Comparison of ENCODE assay signal across 8 mouse cellular contexts in genomic region chr5:105620505-105621116, GRCm38 (mm10).
DNase-seq lines count a peak whose midpoint lies in the region; ATAC-seq and TF ChIP-seq lines count a peak whose summit lies in the region.

No protein-coding gene starts in this region.

- no peaks in the 10 kb centered on the region for H3K9me3 ChIP-seq in liver, embryonic 12.5 days (replicated peaks)
- H3K9me3 ChIP-seq in liver, embryonic 11.5 days (ENCODE audit: control insufficient read depth, low read length) = no peaks in the 10 kb centered on the region
- H3K9me3 ChIP-seq in midbrain, embryonic 10.5 days (replicated peaks) = 0 out of 2 replicates have a peak, but pooled peaks cover 3% of the 10 kb centered on the region

- H3K9ac ChIP-seq in liver, embryonic 12.5 days = no peak overlapping the region
- H3K9ac ChIP-seq in liver, embryonic 11.5 days (ENCODE audit: low read depth, low read length) = no peak overlapping the region

- ATAC-seq in liver, embryonic 12.5 days = no peak
- no peak for ATAC-seq in liver, embryonic 11.5 days (replicated peaks; ENCODE audit: low FRiP score)
- no peak for ATAC-seq in cerebellum, adult (ENCODE audit: insufficient number of reproducible peaks, low FRiP score, low TSS enrichment)

- H3K27ac ChIP-seq in liver, embryonic 12.5 days = 0 out of 2 replicates have a peak overlapping the region, but pooled peaks have one; percentile 4
- no peak overlapping the region for H3K27ac ChIP-seq in liver, embryonic 11.5 days (ENCODE audit: low read depth, low read length)
- H3K27ac ChIP-seq in gastrocnemius, adult 2 months = peak overlapping the region; percentile 80
- H3K27ac ChIP-seq in midbrain, embryonic 10.5 days (replicated peaks) = no peak overlapping the region

- no peaks in the 10 kb centered on the region for H3K36me3 ChIP-seq in liver, embryonic 12.5 days
- no peaks in the 10 kb centered on the region for H3K36me3 ChIP-seq in liver, embryonic 11.5 days (ENCODE audit: control insufficient read depth, insufficient read depth, low read length)
- H3K36me3 ChIP-seq in midbrain, embryonic 10.5 days = no peaks in the 10 kb centered on the region

- DNase-seq in liver, embryonic 11.5 days (ENCODE audit: low spot score) = no peak
- DNase-seq in gastrocnemius, adult 2 months = peak; percentile 78
- DNase-seq in kidney, adult 9 months = peak; percentile 75
- peak; percentile 67 for DNase-seq in lung, postnatal 10 days
- DNase-seq in midbrain, embryonic 10.5 days (ENCODE audit: low spot score) = no peak
- no peak for DNase-seq in testis, postnatal 10 days (ENCODE audit: low spot score)

- H3K4me2 ChIP-seq in liver, embryonic 12.5 days = no peak overlapping the region
- no peak overlapping the region for H3K4me2 ChIP-seq in liver, embryonic 11.5 days

- intact Hi-C loops in gastrocnemius, adult 2 months (cut with DNase I) = loop anchor here (5.0 kb wide), 1 partner anchor 33 kb away; no protein-coding TSS in a partner anchor

- 51% methylated on average over 6 of the region's 6 CpGs for whole genome bisulfite sequencing in liver, embryonic 12.5 days (ENCODE audit: insufficient replicate concordance)
- WGBS in liver, embryonic 11.5 days = 66% methylated on average over 6 of the region's 6 CpGs
- 83% methylated on average over 6 of the region's 6 CpGs for WGBS in midbrain, embryonic 10.5 days

- no peak overlapping the region for H3K4me3 ChIP-seq in liver, embryonic 12.5 days
- no peak overlapping the region for H3K4me3 ChIP-seq in liver, embryonic 11.5 days (ENCODE audit: low read depth, low read length)
- H3K4me3 ChIP-seq in gastrocnemius, adult 2 months = 0 out of 2 replicates have a peak overlapping the region, but pooled peaks have one; percentile 23
- no peak overlapping the region for H3K4me3 ChIP-seq in midbrain, embryonic 10.5 days

- no peaks in the 10 kb centered on the region for H3K27me3 ChIP-seq in liver, embryonic 12.5 days (replicated peaks)
- H3K27me3 ChIP-seq in liver, embryonic 11.5 days (replicated peaks; ENCODE audit: control insufficient read depth, insufficient read depth, low read length) = no peaks in the 10 kb centered on the region
- H3K27me3 ChIP-seq in midbrain, embryonic 10.5 days (ENCODE audit: low read depth, poor library complexity, severe bottlenecking) = no peaks in the 10 kb centered on the region

- H3K4me1 ChIP-seq in liver, embryonic 12.5 days = 0 out of 2 replicates have a peak, but pooled peaks cover 17% of the 10 kb centered on the region
- 0 out of 2 replicates have a peak, but pooled peaks cover 3% of the 10 kb centered on the region for H3K4me1 ChIP-seq in liver, embryonic 11.5 days (replicated peaks; ENCODE audit: control insufficient read depth, insufficient read depth, low read length)
- H3K4me1 ChIP-seq in midbrain, embryonic 10.5 days = 0 out of 2 replicates have a peak, but pooled peaks cover 4% of the 10 kb centered on the region

- TF ChIP-seq CTCF in gastrocnemius, adult 2 months (IDR thresholded peaks at IDR 0.05) = no peak

Comparison
In these comparisons a context has a peak if more than half of its experiments do, and no peak if none do; other contexts are left out.
1. H3K27ac ChIP-seq: peak in liver, embryonic 12.5 days (single experiment) and gastrocnemius, adult 2 months (single experiment); none in liver, embryonic 11.5 days (single experiment) and midbrain, embryonic 10.5 days (single experiment).
2. DNase-seq: peak in gastrocnemius, adult 2 months (single experiment), kidney, adult 9 months (single experiment) and lung, postnatal 10 days (single experiment); none in liver, embryonic 11.5 days (single experiment), midbrain, embryonic 10.5 days (single experiment) and testis, postnatal 10 days (single experiment).